Comparison of ENCODE assay signal across 9 mouse cellular contexts in the genomic region with DNA sequence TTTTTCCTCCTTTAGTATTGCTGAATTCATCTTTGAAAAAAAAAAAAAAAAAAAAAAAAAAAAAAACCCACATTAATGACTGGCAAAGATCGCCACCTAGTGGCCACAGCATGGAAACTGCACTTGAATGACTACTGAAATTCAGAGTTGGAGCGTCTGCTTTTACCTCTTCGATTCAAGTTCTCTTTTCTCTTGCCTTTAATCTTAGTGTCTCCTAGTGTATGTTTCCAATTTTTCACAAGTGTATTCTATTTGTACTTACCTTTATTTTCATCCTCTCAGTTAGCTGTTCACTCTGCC.
DNase-seq lines count a peak whose midpoint lies in the region; ATAC-seq and TF ChIP-seq lines count a peak whose summit lies in the region.
"Had no signal": no experiment of that assay in that cellular context is flagged by ENCODE, and none has a peak within 500 bp of the region (broad histone marks: within the 10 kb centered on the region; RNA-seq: fewer than 3 reads in every experiment).

No protein-coding gene starts in this region.

- no peaks in the 10 kb centered on the region for H3K9me3 ChIP-seq in kidney, embryonic 16.5 days (ENCODE audit: low read length)
- no peaks in the 10 kb centered on the region for H3K9me3 ChIP-seq in liver, embryonic 14.5 days (ENCODE audit: control insufficient read depth, low read length)
- H3K9me3 ChIP-seq: lung, embryonic 15.5 days had no signal

- peak; percentile 45 for DNase-seq in adrenal gland, postnatal 10 days
- no peak for DNase-seq in adrenal gland, postnatal 4 days (ENCODE audit: low spot score in 2 of 2)
- DNase-seq in kidney, adult 9 months, result peak; percentile 18
- DNase-seq in 3T3-L1 (ENCODE audit: low read depth, low spot score), result peak; percentile 80
- peak; percentile 15 for DNase-seq in c-Kit-negative CD71-positive TER-119-positive erythroid progenitor cells, embryonic 14.5 days (ENCODE audit: low read depth, low spot score)
- peak in 1 of 3 experiments; percentile 23 for DNase-seq in liver, embryonic 14.5 days (ENCODE audit: low read depth in 3 of 3, low spot score in 3 of 3)
- DNase-seq in thymus, postnatal 14 days, result peak; percentile 11

- 32% methylated on average over 3 of the region's 3 CpGs for WGBS in kidney, embryonic 16.5 days
- WGBS in liver, embryonic 14.5 days (ENCODE audit: insufficient replicate concordance), result 24% methylated on average over 3 of the region's 3 CpGs

- no peak overlapping the region for H3K27ac ChIP-seq in kidney, embryonic 16.5 days (ENCODE audit: low read length)
- no peak overlapping the region for H3K27ac ChIP-seq in liver, embryonic 14.5 days
- H3K27ac ChIP-seq: lung, embryonic 15.5 days had no signal

- no peak for ATAC-seq in kidney, embryonic 16.5 days (ENCODE audit: low FRiP score, low TSS enrichment)
- ATAC-seq in liver, embryonic 14.5 days (ENCODE audit: insufficient read depth), result no peak

- H3K27me3 ChIP-seq in kidney, embryonic 16.5 days (ENCODE audit: insufficient read depth, low read length), result no peaks in the 10 kb centered on the region
- no peaks in the 10 kb centered on the region for H3K27me3 ChIP-seq in liver, embryonic 14.5 days (ENCODE audit: control insufficient read depth, insufficient read depth, low read length)
- H3K27me3 ChIP-seq: lung, embryonic 15.5 days had no signal

- no peak overlapping the region for H3K9ac ChIP-seq in kidney, embryonic 16.5 days (replicated peaks; ENCODE audit: low read length)
- H3K9ac ChIP-seq in liver, embryonic 14.5 days (replicated peaks), result no peak overlapping the region
- H3K9ac ChIP-seq: lung, embryonic 15.5 days had no signal

- no peak overlapping the region for H3K4me3 ChIP-seq in kidney, embryonic 16.5 days (ENCODE audit: low read length)
- no peak overlapping the region for H3K4me3 ChIP-seq in liver, embryonic 14.5 days (ENCODE audit: insufficient read depth in 1 of 2, low read depth in 2 of 2, low read length in 2 of 2)
- H3K4me3 ChIP-seq: lung, embryonic 15.5 days had no signal

- TF ChIP-seq EP300 in liver, embryonic 14.5 days (IDR thresholded peaks at IDR 0.05; ENCODE audit: low read depth), result no peak

- no peaks in the 10 kb centered on the region for H3K4me1 ChIP-seq in kidney, embryonic 16.5 days (ENCODE audit: insufficient read depth, low read length)
- no peaks in the 10 kb centered on the region for H3K4me1 ChIP-seq in liver, embryonic 14.5 days (replicated peaks; ENCODE audit: control insufficient read depth in 2 of 2, insufficient read depth in 2 of 2, low read length in 1 of 2)
- H3K4me1 ChIP-seq: lung, embryonic 15.5 days had no signal

- peak; percentile 61 for TF ChIP-seq CTCF in liver, embryonic 14.5 days (IDR thresholded peaks at IDR 0.05; ENCODE audit: low read depth)

- no peaks in the 10 kb centered on the region for H3K36me3 ChIP-seq in kidney, embryonic 16.5 days (ENCODE audit: insufficient read depth, low read length)
- no peaks in the 10 kb centered on the region for H3K36me3 ChIP-seq in liver, embryonic 14.5 days (replicated peaks; ENCODE audit: control insufficient read depth, insufficient read depth, low read depth)
- H3K36me3 ChIP-seq: lung, embryonic 15.5 days had no signal

- H3K4me2 ChIP-seq in kidney, embryonic 16.5 days (replicated peaks; ENCODE audit: low read depth, low read length), result no peak overlapping the region
- H3K4me2 ChIP-seq in liver, embryonic 14.5 days (ENCODE audit: low read depth), result no peak overlapping the region
- H3K4me2 ChIP-seq: lung, embryonic 15.5 days had no signal

Comparison
In these comparisons a context has a peak if more than half of its experiments do, and no peak if none do; other contexts are left out.
1. DNase-seq: peak in adrenal gland, postnatal 10 days (single experiment), kidney, adult 9 months (single experiment), 3T3-L1 (single experiment), c-Kit-negative CD71-positive TER-119-positive erythroid progenitor cells, embryonic 14.5 days (single experiment) and thymus, postnatal 14 days (single experiment); none in adrenal gland, postnatal 4 days (0 of 2).